Mouse (Mus musculus): ENCODE data around the gene Cd2. TPM values are rescaled to one million over a fixed set of nuclear protein-coding genes. Genes with fewer than 3 reads are reported as not detected.

Cd2 gene
- polyA plus RNA-seq, 1 experiment: 1.4 TPM

- DNase-seq (ENCODE audit: low read depth): no peak
Measured at GRCm38 (mm10) chr3:101275636-101276300, 12.0 kb downstream of the Cd2 start.

DNA sequence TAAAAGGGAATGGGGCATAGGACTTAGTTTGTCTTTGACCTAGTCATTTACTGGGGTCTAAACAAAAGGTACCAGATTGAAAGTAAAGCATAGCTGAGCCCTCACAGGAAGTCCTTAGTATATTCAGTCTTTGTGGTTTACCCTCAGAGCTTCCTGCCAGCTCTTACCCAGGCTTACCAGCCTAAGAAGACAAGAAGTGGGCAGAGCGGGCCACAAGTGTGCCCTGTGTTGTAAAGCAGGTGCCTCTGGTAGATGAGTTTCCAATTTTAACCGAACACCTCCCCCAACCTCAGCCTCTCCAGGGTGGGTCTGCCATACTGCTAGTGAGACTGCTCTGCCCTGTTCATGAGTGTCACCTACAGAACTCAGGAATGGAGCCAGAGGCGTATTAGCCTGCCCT lies 12.9 kb downstream of the Cd2 start:
- no peak for DNase-seq (ENCODE audit: low read depth)

DNA sequence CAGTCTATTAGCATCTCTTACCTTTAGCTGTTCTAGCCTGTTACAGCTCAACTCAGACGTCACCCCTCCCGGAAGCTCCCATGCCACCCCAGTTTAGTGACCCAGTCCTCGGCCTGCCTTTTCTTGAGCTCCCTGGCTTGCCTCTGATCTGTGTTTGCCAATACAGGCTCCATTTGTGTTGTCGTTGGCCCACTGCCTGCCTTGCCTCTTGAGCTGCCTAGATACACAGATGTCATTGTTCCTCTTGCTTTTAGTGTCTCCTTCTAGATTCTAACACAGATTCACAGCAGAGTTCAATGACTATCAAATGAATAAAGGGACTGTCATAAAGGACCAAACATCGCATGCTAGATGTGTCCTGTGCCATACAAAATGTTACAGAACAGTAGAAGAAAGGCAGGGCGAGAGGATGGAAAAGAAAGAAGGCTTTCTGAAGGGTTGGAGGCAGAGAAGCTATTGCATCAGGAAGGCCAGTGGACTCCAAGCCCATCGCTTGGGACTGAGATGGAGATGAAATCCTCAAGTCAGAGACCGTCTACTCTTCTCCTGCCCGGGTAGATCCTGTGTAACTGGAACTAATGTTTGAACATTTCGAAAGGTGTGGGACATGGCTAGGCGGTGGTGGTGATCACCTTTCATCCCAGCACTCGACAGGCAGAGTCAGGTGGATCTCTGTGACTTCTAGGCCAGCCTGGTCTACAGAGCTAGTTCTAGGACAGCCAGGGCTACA lies 13.5 kb downstream of the Cd2 start:
- peak; percentile 55 for DNase-seq (ENCODE audit: low read depth)

DNA sequence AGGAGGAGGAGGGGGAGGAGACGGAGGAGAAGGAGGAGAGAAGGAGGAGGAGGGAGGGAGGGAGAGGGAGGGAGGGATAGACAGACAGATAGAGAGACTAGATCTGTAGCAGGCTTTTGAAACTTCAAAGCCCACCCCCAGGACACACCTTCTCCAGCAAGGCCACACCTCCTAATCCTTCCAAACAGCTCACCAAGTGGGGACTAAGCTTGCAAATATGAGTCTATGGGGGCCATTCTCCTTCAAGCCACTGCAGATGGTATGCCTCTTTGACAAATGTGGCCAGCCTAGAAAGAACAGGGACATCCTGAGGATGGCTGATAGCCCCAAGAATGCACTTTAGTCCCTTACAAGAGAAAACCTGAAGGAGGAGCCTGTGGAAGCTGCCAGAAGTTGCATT lies 15.6 kb downstream of the Cd2 start:
- DNase-seq (ENCODE audit: low read depth): no peak

GRCm38 (mm10) chr3:101270833-101271232 lies 16.9 kb downstream of the Cd2 start:
- no peak for DNase-seq (ENCODE audit: low read depth)

- DNase-seq (ENCODE audit: low read depth): no peak
Measured at GRCm38 (mm10) chr3:101268361-101268760, 19.4 kb downstream of the Cd2 start.

DNA sequence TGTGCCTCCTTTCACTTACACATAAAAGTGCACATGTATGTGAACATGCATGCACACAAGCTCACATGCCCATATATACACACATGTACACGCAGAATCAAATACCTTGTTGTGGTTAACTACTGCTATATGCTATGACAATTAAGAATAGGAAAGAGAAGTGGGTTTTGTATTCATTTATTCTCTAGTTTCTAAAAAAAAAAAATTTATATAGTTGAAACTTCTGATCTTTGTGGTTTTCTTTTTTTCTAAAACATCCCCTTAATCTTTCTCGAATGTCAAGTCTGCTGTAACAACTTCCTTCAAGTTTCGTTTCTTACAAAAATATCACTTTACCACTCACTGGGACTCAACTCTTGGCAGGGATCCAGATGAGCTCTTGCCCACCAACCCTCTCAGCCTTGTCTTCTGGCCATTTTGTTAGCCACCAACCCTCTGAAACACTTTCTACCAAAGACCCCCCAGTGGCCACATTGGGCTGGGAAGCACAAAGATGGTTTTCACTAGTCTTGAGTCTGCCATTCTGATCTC lies 22.1 kb downstream of the Cd2 start:
- no peak for DNase-seq (ENCODE audit: low read depth)

GRCm38 (mm10) chr3:101258976-101259375 lies 28.8 kb downstream of the Cd2 start:
- no peak for DNase-seq (ENCODE audit: low read depth)

DNA sequence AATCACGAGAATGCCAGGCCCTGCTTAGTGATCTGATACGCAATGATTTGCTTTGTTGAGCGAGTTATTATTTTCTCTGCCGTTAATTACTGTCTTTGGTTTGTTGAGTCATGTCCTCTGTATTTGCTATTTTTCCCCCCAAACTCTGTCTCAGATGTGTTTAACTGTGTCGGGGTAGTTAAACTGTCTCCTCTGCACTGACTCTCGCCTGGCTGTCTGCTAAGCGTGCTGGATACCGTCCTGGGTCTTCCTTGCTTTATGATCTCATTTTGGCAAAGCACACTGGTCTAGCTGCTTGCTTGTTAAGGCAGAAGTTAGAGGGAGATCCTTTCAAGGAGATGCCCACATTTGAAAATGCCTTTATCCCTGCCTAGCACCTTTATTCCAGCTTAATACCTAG lies 31.6 kb downstream of the Cd2 start:
- no peak for DNase-seq (ENCODE audit: low read depth)

DNA sequence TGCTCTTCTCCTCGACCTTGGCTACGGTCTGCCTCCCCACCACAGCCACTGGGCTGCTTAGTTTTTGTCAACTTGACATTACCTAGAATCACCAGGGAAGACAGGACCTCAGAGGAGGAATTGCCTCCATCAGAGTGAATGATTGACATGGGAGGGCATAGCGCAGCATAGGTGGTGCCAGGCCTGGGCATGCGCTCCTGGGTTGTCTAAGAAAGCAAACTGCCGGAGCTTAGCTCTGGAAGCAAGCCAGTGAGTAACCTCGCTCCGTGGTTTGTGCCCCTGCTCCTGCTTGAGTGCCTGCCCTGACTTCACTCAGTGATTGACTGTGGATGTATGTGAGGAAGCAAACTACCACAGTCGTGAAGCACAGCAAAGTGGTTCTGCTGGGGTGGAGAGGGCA lies 35.6 kb downstream of the Cd2 start:
- no peak for DNase-seq (ENCODE audit: low read depth)

DNA sequence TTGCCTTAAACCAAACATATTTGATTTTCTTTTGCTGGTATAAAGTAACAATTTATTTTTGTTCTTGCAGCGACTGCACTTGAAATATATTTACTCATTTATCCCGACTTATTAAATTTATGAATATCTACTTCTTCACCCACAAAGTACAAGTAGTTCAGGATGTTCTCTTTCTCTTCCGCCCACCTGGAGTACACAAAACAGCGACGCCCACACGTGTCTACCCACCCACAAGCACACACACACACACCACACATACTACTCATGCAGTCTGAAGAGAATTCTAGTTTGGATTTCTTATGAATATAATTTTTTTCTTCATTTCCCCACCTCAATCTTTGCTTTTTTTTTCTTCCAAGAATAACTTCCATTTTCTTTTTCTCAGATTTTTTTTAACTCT lies 37.9 kb downstream of the Cd2 start:
- no peak for DNase-seq (ENCODE audit: low read depth)

DNA sequence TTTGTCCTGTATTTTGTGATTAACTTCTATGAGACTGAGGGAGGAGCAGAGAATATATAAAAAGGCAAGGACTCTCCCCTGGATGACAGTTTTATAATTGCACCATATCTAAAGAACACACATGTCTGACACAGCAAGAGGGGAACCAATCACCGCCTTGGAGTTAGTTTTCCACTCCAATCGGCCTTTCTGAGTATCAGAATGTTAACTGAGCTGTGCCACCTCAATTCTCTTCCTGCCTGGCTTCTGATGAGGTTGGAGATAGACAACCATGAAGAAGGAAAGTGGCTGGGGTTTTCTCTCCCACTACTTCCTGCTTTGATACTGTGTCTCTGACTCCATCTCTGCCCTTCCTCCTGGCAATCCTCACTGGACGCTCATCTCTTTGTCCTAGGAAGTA lies 42.5 kb downstream of the Cd2 start:
- DNase-seq (ENCODE audit: low read depth): no peak

DNA sequence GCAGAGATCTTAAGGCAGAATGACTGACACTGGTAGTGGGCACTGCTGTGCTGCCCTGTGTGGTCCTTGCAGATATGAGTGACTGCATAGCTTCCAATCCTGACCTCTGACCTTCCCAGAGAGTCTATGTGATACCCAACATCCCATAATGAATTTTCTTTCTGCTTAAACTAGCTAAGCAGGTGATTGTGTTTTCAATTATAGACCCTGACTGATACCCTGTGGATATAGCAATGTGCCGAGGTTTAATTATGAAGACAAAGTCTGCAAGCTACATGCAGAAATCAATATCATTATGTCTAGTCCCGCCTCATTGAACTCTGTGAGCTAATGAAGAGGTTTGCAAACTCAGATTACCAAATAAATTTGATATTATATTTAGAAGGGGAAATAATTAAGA lies 44.7 kb downstream of the Cd2 start:
- no peak for DNase-seq (ENCODE audit: low read depth)

DNA sequence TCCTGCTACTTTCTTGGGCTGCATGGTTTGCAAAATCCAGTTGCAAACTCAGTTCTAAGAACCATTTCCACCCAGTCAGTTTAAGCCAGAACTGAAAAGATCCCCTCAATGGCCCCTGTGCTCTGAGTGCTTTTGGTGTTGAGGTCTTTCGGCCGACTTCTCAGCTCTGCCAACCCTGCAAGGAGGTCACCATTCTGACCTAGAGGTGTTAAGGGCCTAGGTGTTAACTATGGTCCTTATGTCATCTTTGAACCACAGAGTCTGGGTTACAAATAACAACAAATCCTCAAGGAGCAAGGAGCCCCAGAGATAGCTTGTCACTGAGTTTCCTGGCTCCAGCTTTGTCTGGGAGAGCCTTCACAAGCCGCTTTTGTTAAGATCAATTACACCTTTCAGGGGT lies 45.9 kb downstream of the Cd2 start:
- no peak for DNase-seq (ENCODE audit: low read depth)

DNA sequence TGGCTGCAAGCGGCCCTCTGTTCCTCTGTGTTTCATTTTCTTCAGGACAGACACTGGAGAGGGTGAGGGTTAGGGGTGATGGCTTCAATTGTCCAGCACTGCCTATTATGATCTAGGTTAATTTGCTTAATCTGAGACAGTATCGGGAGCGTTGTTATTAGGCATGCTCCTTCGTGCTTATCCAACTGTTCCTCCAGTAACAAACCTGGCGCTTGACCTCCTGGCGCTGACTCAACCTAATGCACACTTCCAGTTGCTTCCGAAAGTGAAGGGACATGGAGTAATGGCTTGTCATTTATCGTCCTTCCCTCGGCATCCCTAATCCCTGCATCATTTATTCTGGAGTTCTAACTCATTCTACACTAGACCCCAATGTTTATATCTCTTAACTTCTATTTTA lies 46.9 kb downstream of the Cd2 start:
- DNase-seq (ENCODE audit: low read depth): no peak

GRCm38 (mm10) chr3:101239236-101239635 lies 48.5 kb downstream of the Cd2 start:
- DNase-seq (ENCODE audit: low read depth): no peak

GRCm38 (mm10) chr3:101238695-101239094 lies 49.0 kb downstream of the Cd2 start:
- no peak for DNase-seq (ENCODE audit: low read depth)

DNA sequence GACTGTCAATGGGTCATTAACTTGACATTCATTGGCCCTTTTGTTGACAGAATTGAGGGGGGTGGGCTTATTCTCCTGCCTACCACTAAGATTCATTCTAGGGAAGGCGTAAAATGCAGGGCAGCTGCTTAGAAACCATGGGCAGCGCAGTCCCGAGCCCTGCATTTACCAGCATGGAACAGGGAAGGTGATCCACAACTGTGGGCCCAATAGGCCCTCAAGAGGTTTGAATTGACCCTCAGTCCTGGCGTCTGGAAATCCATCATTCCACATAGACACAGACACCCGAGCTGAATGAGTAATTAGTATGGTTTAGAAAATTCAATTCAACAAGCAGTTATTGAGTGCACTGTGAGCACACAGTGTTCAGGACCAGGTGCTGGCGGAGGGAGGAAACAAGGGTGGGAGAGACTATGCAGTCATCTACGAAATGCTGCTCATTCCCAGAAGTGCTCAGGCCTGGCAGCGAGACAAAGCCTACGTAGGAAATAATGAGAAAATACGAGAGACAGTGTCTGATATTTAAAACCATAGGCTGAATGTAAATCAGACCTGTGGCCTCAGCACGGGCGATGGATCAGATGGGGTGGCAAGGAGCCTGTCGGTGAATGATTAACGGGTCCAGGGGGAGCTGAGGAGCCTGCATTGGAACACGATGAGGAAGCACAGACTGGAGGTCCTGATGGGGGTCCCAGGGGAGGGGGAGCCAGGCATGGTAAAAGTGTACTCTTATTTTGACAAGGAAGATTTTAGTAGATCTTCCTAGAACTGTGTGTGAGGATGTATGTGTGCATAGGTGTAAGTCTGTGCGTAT lies 50.5 kb downstream of the Cd2 start:
- no peak for DNase-seq (ENCODE audit: low read depth)

DNA sequence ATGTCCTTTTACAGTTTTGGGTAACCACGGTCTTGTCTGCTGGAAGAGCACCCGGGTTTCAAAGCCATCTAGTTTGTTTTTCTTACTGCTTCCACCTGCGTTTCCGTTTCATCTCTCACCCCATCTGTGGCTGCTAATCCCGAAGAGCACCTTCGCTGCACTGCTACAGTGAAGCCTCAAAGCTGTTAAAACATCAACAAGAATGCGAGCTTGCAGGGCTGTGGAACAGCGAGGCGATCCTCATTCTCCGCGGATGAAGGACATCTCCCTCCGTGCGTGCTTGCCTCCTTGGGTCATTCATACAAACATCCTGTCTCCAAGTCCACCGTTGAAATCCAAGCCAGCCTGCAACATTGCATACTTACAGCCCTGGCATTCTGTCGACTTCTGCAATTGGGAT lies 51.5 kb downstream of the Cd2 start:
- DNase-seq (ENCODE audit: low read depth): no peak

- DNase-seq (ENCODE audit: low read depth): no peak
Measured at GRCm38 (mm10) chr3:101235321-101235720, 52.4 kb downstream of the Cd2 start.

- DNase-seq (ENCODE audit: low read depth): no peak
Measured at GRCm38 (mm10) chr3:101233424-101233823, 54.3 kb downstream of the Cd2 start.

- no peak for DNase-seq (ENCODE audit: low read depth)
Measured at GRCm38 (mm10) chr3:101232570-101232969, 55.2 kb downstream of the Cd2 start.

GRCm38 (mm10) chr3:101230201-101230600 lies 57.5 kb downstream of the Cd2 start:
- no peak for DNase-seq (ENCODE audit: low read depth)
